Mouse (Mus musculus) embryonic fibroblast, embryonic 13.5 days (primary cell): ENCODE data around the gene Gm20388.

Source experiments
- CTCF ChIP-seq: IDR thresholded peaks from 2 replicates; pipeline ENCODE4 v1.5.1; 2011; ENCODE audit warnings: mild to moderate bottlenecking, control low read depth, low read length, moderate library complexity, borderline replicate concordance; ENCODE audit not compliant: insufficient read depth
- POLR2A ChIP-seq: IDR thresholded peaks from 2 replicates; pipeline ENCODE4 v1.6.1; 2011; ENCODE audit warnings: low read depth, mild to moderate bottlenecking, control low read depth, low read length, moderate library complexity

DNA sequence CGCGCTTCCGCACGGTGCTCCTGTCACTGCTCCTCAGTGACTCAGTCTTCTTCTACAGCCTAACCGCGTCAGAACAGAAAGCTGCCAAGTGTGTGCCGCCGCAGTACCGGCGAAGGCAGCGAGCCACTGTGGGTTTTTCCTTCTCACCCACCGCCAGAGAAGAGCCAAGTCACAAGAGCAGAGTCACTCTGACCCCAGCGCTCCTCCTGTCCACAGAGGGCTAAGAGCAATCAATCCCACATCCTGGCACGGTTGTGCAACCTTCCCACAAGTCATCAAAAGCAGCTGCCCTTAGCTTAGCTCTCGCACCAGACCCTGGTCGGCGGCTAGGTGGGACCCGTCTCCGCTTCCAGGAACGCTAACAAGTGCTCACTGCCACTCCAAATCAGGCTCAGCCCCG lies 1659.7 kb downstream of the Gm20388 start:
- TF ChIP-seq CTCF = no peak
- no peak for TF ChIP-seq POLR2A
